Mouse (Mus musculus): ENCODE results near the gene Resf1.
"Not testable (repeated sequence)": the region's sequence is repeated elsewhere in the genome, so short reads cannot be mapped to it uniquely, and the experiment has no call there.

Resf1 gene

DNA sequence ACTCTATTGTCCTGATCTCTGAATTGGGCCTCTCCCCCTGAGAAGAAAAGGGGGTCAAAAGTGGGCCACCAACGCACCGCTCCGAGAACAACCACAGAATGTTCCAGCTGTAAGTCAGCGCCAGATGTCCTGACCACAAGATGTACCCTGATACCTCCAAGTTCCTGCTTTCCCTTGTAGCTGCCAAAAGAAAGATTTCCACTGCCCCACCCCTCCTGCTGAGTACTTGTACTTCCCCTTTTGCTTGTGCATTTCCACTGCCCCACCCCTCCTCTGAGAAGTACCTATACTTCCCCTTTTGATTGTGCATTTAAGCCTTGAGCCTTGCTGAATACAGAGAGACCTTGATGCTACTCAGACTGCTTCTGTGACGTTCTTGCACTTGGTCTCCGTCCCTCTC is 39.0 kb downstream of the Resf1 start:
- not testable (repeated sequence) for DNase-seq

DNA sequence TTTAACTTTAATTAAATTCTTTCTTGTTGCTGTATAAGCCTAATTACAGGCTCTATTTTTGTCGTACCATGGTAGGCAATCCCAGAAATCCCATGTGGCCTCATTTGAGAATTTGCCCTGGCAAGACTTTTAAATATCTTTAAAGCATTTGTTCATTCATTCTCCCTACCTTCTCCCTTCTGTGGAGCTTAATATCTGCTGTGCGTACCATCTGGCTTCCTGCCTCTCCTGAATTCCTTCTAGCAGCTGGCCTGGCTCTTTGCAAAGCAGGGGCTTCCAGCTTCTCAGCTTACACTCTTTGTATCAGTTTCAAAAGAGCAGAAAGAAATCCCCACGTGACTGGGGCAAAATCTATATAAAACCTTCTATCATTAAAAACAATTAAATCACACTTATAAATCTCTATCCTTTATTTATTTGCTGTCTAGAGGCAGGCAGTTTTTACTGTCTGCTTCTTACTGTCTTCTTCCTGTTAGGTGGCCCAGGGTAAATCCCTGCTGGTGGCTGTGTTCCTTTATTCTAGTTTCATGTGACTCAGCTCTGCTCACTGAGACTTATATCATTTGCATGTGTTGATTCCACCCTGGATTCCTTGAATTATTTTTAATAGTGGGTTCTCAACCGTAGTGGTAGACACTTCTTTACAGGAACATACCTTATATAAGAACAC is 45.7 kb downstream of the Resf1 start:
- DNase-seq = no peak

DNA sequence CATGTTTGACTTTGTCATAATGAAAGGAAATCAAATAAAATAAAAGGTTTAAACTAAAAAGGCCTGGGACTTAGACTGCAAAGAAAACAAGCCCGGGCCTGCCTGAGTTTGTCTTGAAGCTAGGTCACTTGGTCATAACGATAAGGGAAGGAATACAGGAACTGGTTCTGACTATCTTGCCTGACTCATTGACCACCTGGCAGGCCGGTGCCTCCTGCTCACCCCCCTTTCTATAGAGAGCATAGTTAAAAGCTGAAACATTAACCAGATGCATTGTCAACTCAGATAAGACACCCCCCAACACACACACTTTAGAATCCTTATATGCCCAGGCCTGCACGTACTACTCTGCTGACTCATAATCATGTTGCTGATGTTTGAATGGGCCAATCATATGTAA is 46.6 kb downstream of the Resf1 start:
- not testable (repeated sequence) for DNase-seq

DNA sequence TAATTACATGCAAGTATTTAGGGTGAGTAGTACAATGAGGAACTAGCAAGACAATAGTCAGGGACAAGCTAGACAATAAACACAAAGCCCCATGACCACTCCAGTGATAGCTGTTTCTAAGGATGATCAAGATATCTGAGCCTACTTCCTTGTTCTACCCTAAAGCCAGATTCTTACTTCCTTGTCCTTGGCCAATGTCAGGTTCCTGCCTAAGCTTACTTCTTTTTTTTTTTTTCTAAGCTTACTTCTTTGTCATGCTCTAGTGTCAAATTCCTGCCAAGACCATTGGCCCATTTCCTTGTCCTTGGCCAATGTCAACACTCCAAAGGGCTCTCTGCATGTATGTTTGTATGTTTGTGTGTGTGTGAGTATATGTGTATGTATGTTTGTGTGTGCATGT is 47.9 kb downstream of the Resf1 start:
- DNase-seq = no peak

DNA sequence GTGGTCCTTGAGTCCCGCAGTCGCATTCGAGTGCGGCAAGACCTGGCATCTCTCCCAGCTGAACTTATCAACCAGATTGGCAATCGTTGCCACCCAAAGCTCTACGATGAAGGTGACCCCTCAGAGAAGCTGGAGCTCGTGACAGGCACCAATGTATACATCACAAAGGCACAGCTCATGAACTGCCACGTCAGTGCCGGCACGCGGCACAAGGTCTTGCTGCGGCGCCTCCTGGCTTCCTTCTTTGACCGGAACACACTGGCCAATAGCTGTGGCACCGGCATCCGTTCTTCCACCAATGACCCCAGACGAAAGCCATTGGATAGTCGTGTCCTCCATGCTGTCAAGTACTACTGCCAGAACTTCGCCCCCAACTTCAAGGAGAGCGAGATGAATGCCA is 53.3 kb downstream of the Resf1 start:
- DNase-seq = peak; percentile 41

DNA sequence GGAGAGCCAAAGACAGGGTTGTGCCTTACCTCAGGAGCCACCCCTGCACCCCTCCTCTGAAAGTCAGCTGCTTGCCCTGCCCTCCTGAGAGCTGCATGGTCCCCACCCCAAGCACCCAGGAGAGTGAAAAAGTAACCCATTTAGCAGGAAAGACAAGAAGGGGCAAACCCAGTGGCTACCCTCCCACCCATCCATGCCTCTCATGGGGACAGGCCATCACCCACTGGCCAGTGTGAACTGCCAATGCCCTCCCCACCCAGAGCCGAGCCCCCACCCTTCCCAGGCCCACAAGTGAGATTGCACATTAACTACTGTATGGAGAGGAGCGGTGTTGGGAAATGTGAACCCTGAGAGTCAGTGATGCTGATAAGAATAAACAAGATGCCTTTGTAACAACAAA is 56.8 kb downstream of the Resf1 start:
- DNase-seq = peak; percentile 72

DNA sequence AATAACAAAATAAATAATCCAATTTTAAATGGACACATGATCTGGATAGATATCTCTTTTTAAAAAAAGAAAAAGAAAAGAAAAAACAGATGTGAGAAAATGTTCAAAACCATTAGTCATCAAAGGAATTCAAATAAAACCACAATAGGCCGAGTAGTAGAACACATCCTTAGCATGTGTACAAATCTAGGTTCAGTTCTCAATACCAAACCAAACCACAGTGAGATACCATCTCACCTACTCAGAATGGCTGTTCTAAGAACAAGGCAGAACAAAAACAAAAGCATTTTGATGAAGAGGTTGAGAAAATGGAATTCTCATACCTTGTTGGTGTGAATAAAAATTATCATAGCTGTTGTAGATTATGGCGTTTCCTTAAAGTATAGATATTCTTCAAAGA is 57.2 kb downstream of the Resf1 start:
- DNase-seq = no peak

DNA sequence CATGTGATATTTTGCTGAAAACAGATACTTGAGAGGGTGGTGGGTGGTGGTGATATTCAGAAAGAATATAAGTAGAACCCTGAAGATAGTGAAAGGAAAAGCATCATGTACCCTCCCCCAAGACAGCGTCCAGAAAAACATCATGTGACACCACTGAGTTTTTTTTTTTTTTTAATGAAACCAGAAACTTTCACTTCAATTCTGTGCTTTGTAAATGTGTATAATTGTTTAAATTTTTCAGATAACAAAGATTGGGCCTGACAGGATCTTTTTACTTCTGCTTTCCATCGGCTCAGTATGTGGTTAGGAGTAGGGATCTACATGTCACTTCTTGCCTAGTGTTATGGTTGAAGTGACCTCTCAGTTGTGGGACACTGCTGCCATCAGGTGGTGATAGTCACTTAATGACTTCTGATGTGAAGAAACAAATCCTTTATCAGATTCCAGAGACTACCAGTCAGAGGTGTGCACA is 65.8 kb downstream of the Resf1 start:
- DNase-seq = peak; percentile 94

DNA sequence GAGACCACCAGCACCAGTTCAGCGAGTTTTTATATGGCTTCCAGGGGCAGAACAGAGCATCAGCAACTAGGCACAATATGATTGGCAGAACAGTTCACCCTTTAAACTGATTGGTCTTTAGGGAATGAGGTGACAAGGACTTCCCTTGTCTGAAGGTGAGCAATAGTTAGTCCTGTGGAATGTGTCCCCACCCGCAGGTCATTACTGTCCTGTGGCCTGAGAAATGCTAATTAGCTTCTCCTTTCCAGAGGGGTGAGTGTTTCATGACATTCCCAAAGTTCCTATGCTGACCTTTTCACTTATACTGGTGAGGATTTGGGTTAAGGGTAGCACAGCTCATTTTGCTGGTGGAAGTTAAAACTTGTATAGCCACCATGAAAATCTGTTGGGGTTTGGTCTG is 74.3 kb downstream of the Resf1 start:
- DNase-seq = no peak
